Mouse (Mus musculus): ENCODE data around the gene Krtap19-5.

The Krtap19-5 gene

GRCm38 (mm10) chr16:88896357-88896756 lies at the start of gene Krtap19-5:
Gene Krtap19-5 (minus strand): TSS chr16:88896457.
- in situ Hi-C loops (cut with MboI, MseI), result no loop called here

- in situ Hi-C loops (cut with MboI, MseI), result no loop called here
Measured at GRCm38 (mm10) chr16:88941106-88941505, 44.8 kb upstream of the Krtap19-5 start.

GRCm38 (mm10) chr16:88938252-88938651 lies 42.0 kb upstream of the Krtap19-5 start:
- in situ Hi-C loops (cut with MboI, MseI), result no loop called here

GRCm38 (mm10) chr16:88932165-88932564 lies 35.9 kb upstream of the Krtap19-5 start, which contains the start of gene Krtap19-9b:
Gene Krtap19-9b (minus strand): TSS chr16:88932265.
- in situ Hi-C loops (cut with MboI, MseI), result no loop called here

GRCm38 (mm10) chr16:88886870-88887269 lies 9.4 kb downstream of the Krtap19-5 start:
- in situ Hi-C loops (cut with MboI, MseI), result no loop called here

- in situ Hi-C loops (cut with MboI, MseI), result no loop called here
Measured at GRCm38 (mm10) chr16:88884989-88885388, 11.3 kb downstream of the Krtap19-5 start, which contains the start of gene Krtap19-4. Gene Krtap19-4 (minus strand): TSS chr16:88885089.

- in situ Hi-C loops (cut with MboI, MseI), result no loop called here
Measured at GRCm38 (mm10) chr16:88877938-88878337, 18.3 kb downstream of the Krtap19-5 start, which contains the start of gene Krtap19-3. Gene Krtap19-3 (minus strand): TSS chr16:88878038.

- in situ Hi-C loops (cut with MboI, MseI), result no loop called here
Measured at GRCm38 (mm10) chr16:88874169-88874568, 22.1 kb downstream of the Krtap19-5 start, which contains the start of gene Krtap19-2. Gene Krtap19-2 (minus strand): TSS chr16:88874269.

GRCm38 (mm10) chr16:88869311-88869710 lies 26.9 kb downstream of the Krtap19-5 start, which contains the start of gene Krtap19-1:
Gene Krtap19-1 (minus strand): TSS chr16:88869411.
- in situ Hi-C loops (cut with MboI, MseI), result no loop called here

- in situ Hi-C loops (cut with MboI, MseI), result no loop called here
Measured at GRCm38 (mm10) chr16:88864887-88865407, 31.3 kb downstream of the Krtap19-5 start.

GRCm38 (mm10) chr16:88851450-88851849 lies 44.8 kb downstream of the Krtap19-5 start:
- in situ Hi-C loops (cut with MboI, MseI), result no loop called here

- in situ Hi-C loops (cut with MboI, MseI), result loop anchor here (10.0 kb wide), 1 partner anchor 1314 kb away; no protein-coding TSS in a partner anchor
Measured at GRCm38 (mm10) chr16:88848558-88848957, 47.7 kb downstream of the Krtap19-5 start.

- in situ Hi-C loops (cut with MboI, MseI), result loop anchor here (10.0 kb wide), 1 partner anchor 1313 kb away; no protein-coding TSS in a partner anchor
Measured at GRCm38 (mm10) chr16:88847363-88847762, 48.9 kb downstream of the Krtap19-5 start.

Data from T-helper 1 cell (primary cell).